ENCODE assay signal across 11 mouse cellular contexts in genomic region chr5:117900921-117901705, GRCm38 (mm10).
A peak's percentile ranks its signal among the peaks of the same experiment; 100 is the strongest.
DNase-seq lines count a peak whose midpoint lies in the region; ATAC-seq lines count a peak whose summit lies in the region.
"Had no signal": no experiment of that assay in that cellular context is flagged by ENCODE, and none has a peak within 500 bp of the region (broad histone marks: within the 10 kb centered on the region; RNA-seq: fewer than 3 reads in every experiment).

No protein-coding gene starts in this region.

- H3K4me2 ChIP-seq in midbrain, embryonic 11.5 days: no peak overlapping the region
- H3K4me2 ChIP-seq in midbrain, embryonic 15.5 days: no peak overlapping the region
- H3K4me2 ChIP-seq: limb, embryonic 12.5 days had no signal

- no peak overlapping the region for H3K9ac ChIP-seq in midbrain, embryonic 11.5 days (ENCODE audit: low read length)
- no peak overlapping the region for H3K9ac ChIP-seq in midbrain, embryonic 15.5 days
- H3K9ac ChIP-seq: limb, embryonic 12.5 days had no signal

- no peaks in the 10 kb centered on the region; the same call in 1 of the 2 replicates for H3K27me3 ChIP-seq in midbrain, embryonic 11.5 days (ENCODE audit: control insufficient read depth, insufficient read depth, low read length)
- H3K27me3 ChIP-seq in midbrain, embryonic 15.5 days (replicated peaks): no peaks in the 10 kb centered on the region; the same call in 1 of the 2 replicates

- ATAC-seq in midbrain, embryonic 11.5 days (ENCODE audit: low FRiP score): no peak
- no peak for ATAC-seq in midbrain, embryonic 15.5 days (replicated peaks)

- 11% methylated on average over 13 of the region's 13 CpGs for WGBS in midbrain, embryonic 11.5 days
- WGBS in midbrain, embryonic 15.5 days: 9% methylated on average over 13 of the region's 13 CpGs

- no peak overlapping the region for H3K4me3 ChIP-seq in midbrain, embryonic 11.5 days (ENCODE audit: low read depth, low read length)
- no peak overlapping the region for H3K4me3 ChIP-seq in midbrain, embryonic 15.5 days
- H3K4me3 ChIP-seq: limb, embryonic 12.5 days had no signal

- no peaks in the 10 kb centered on the region for H3K9me3 ChIP-seq in midbrain, embryonic 11.5 days (ENCODE audit: control insufficient read depth, low read length)
- H3K9me3 ChIP-seq in midbrain, embryonic 15.5 days: no peaks in the 10 kb centered on the region
- H3K9me3 ChIP-seq: limb, embryonic 12.5 days had no signal

- H3K4me1 ChIP-seq in midbrain, embryonic 11.5 days (ENCODE audit: control insufficient read depth, insufficient read depth, low read length): peaks cover 15% of the 10 kb centered on the region
- H3K4me1 ChIP-seq in midbrain, embryonic 15.5 days: peaks cover 22% of the 10 kb centered on the region

- H3K27ac ChIP-seq in midbrain, embryonic 11.5 days (ENCODE audit: low read depth, low read length): no peak overlapping the region
- H3K27ac ChIP-seq in midbrain, embryonic 15.5 days: no peak overlapping the region
- H3K27ac ChIP-seq: limb, embryonic 12.5 days had no signal

- H3K36me3 ChIP-seq in midbrain, embryonic 11.5 days (ENCODE audit: control insufficient read depth, insufficient read depth, low read length): no peaks in the 10 kb centered on the region
- no peaks in the 10 kb centered on the region for H3K36me3 ChIP-seq in midbrain, embryonic 15.5 days (replicated peaks)
- H3K36me3 ChIP-seq: limb, embryonic 12.5 days had no signal

- DNase-seq in midbrain, embryonic 11.5 days (ENCODE audit: low spot score, missing footprints): peak; percentile 86
- peak; percentile 81 to 83 for DNase-seq in cerebellum, postnatal 36 days
- peak; percentile 31 to 51 for DNase-seq in kidney, adult 8-10 months
- no peak for DNase-seq in Muller cell, postnatal 12 days (ENCODE audit: inconsistent ontology term)
- no peak for DNase-seq in adrenal gland, postnatal 4 days (ENCODE audit: low spot score in 2 of 2)
- no peak for DNase-seq in thymus, postnatal 14 days
- no peak for DNase-seq in heart, adult 8-10 months (ENCODE audit: low spot score)
- DNase-seq: gastrocnemius, postnatal 14 days; right cerebral cortex, postnatal 25 days had no signal

Comparison
In these comparisons a context has a peak if more than half of its experiments do, and no peak if none do; other contexts are left out.
1. DNase-seq: peak in midbrain, embryonic 11.5 days (single experiment), cerebellum, postnatal 36 days (2 of 2) and kidney, adult 8-10 months (2 of 2); none in Muller cell, postnatal 12 days (single experiment), adrenal gland, postnatal 4 days (0 of 2), thymus, postnatal 14 days (single experiment) and heart, adult 8-10 months (single experiment).